Mouse (Mus musculus) heart, postnatal 36 days (tissue): ENCODE measurements around the gene F10. TPM values are rescaled to one million over a fixed set of nuclear protein-coding genes. Genes with fewer than 3 reads are reported as not detected.
A peak's percentile ranks its signal among the peaks of the same experiment; 100 is the strongest.

Experiments
- DNase-seq, 2 experiments: peaks; one replicate each; pipeline ENCODE4 v3.0.0; 2021 to 2022
- intact Hi-C: fragments of 180-260 bp; cut with DNase I; formaldehyde crosslinking; loops from one replicate; pipeline ENCODE4 v1.15.1; 2025
- total RNA-seq, 2 experiments: library from RNA; stranded (reverse); gene quantifications; 2 replicates each; pipeline ENCODE4 v1.2.3; 2021

The F10 gene
- total RNA-seq, result under 1 TPM; 0.46 to 0.58 TPM

- no peak for DNase-seq
- intact Hi-C loops, result no loop called here
These were observed at the start of gene F10 for GRCm38 (mm10) chr8:13037015-13037414. F10 (plus strand) TSS chr8:13037308.

GRCm38 (mm10) chr8:12987571-12987970 is 49.5 kb upstream of the F10 start:
- intact Hi-C loops, result no loop called here

GRCm38 (mm10) chr8:12988722-12989430 is 48.2 kb upstream of the F10 start:
- intact Hi-C loops, result no loop called here
- no peak for DNase-seq

More at GRCm38 (mm10) chr8:12987571-12987970, 49.5 kb upstream of the F10 start:
- DNase-seq, result peak in 1 of 2 experiments; percentile 22

GRCm38 (mm10) chr8:12991411-12991810 is 45.7 kb upstream of the F10 start:
- no peak for DNase-seq
- intact Hi-C loops, result loop anchor here (5.0 kb wide), 1 partner anchor 94 kb away; no protein-coding TSS in a partner anchor

GRCm38 (mm10) chr8:12994468-12994867 is 42.6 kb upstream of the F10 start:
- intact Hi-C loops, result loop anchor here (5.0 kb wide), 1 partner anchor 97 kb away; no protein-coding TSS in a partner anchor
- no peak for DNase-seq

GRCm38 (mm10) chr8:12995481-12995880 is 41.6 kb upstream of the F10 start:
- intact Hi-C loops, result loop anchor here (5.0 kb wide), 1 partner anchor 107 kb away; no protein-coding TSS in a partner anchor
- DNase-seq, result no peak

- peak in 1 of 2 experiments; percentile 29 for DNase-seq
- intact Hi-C loops, result loop anchor here (5.0 kb wide), 1 partner anchor 105 kb away; no protein-coding TSS in a partner anchor
These were observed 40.3 kb upstream of the F10 start for GRCm38 (mm10) chr8:12996831-12997275.

- intact Hi-C loops, result loop anchor here (5.0 kb wide), 1 partner anchor 104 kb away; no protein-coding TSS in a partner anchor
- DNase-seq, result no peak
These were observed 38.8 kb upstream of the F10 start for GRCm38 (mm10) chr8:12998331-12998730.

- DNase-seq, result peak; percentile 30 to 32
- intact Hi-C loops, result loop anchor here (5.0 kb wide), 1 partner anchor 103 kb away; no protein-coding TSS in a partner anchor
These were observed 37.3 kb upstream of the F10 start for GRCm38 (mm10) chr8:12999793-13000192.

GRCm38 (mm10) chr8:13007458-13007857 is 29.6 kb upstream of the F10 start:
- intact Hi-C loops, result no loop called here

GRCm38 (mm10) chr8:13010313-13010712 is 26.8 kb upstream of the F10 start:
- intact Hi-C loops, result no loop called here

More at GRCm38 (mm10) chr8:13007458-13007857, 29.6 kb upstream of the F10 start:
- no peak for DNase-seq

GRCm38 (mm10) chr8:13019560-13019959 is 17.5 kb upstream of the F10 start:
- intact Hi-C loops, result no loop called here
- DNase-seq, result no peak

More at GRCm38 (mm10) chr8:13010313-13010712, 26.8 kb upstream of the F10 start:
- DNase-seq, result no peak

- DNase-seq, result no peak
- intact Hi-C loops, result no loop called here
These were observed 15.3 kb upstream of the F10 start for GRCm38 (mm10) chr8:13021830-13022229.

- intact Hi-C loops, result no loop called here
- DNase-seq, result no peak
These were observed 11.5 kb upstream of the F10 start, which contains the start of gene F7 for GRCm38 (mm10) chr8:13025487-13026224. F7 (plus strand) TSS chr8:13026034.

- intact Hi-C loops, result no loop called here
- no peak for DNase-seq
These were observed 9.5 kb upstream of the F10 start for GRCm38 (mm10) chr8:13027615-13028014.

- intact Hi-C loops, result no loop called here
- DNase-seq, result no peak
These were observed 8.6 kb upstream of the F10 start for GRCm38 (mm10) chr8:13028482-13028881.

GRCm38 (mm10) chr8:13036346-13036812 is 729 bp upstream of the F10 start:
- DNase-seq, result no peak
- intact Hi-C loops, result no loop called here

GRCm38 (mm10) chr8:13037569-13037968 is 461 bp downstream of the F10 start:
- intact Hi-C loops, result no loop called here
- no peak for DNase-seq

GRCm38 (mm10) chr8:13039054-13039453 is 1.9 kb downstream of the F10 start:
- no peak for DNase-seq
- intact Hi-C loops, result no loop called here

- no peak for DNase-seq
- intact Hi-C loops, result no loop called here
These were observed 4.4 kb downstream of the F10 start for GRCm38 (mm10) chr8:13041459-13041858.

GRCm38 (mm10) chr8:13047652-13048051 is 10.5 kb downstream of the F10 start:
- no peak for DNase-seq
- intact Hi-C loops, result no loop called here
